Mouse (Mus musculus): ENCODE measurements around the gene Myo6. TPM values are rescaled to one million over a fixed set of nuclear protein-coding genes. Genes with fewer than 3 reads are reported as not detected.

Myo6 gene
- polyA plus RNA-seq, 1 experiment from 2014 or later, result 63.8 TPM

DNA sequence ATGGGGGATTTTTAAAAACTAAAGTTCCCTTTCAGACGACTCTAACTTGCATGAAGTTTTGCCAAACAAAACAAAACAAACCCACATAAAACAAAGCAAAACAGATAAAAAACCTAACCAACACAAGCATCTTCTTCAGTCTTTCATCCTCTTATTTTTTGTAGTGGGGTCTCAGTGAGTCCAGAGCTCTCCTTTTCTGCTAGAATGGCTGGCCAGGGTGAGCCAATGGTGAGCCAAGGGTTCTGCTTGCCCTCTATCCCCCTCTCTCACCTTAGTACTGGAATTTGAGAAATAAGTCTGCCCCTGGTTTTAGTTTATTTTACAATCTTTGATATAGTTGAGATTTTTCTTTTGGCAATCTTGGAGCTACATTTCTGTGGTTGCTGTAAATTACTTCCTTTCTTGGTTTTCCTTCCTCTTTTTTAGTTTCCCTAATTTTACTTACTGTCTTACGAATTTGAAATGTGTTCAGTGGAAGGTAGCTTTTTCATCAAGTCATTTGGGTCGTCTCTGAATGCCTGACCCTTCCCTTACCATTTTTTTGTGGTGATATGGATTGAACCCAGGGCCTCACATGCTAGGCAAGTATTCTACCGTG lies 1.6 kb upstream of the Myo6 start:
- no peak overlapping the region for H3K27ac ChIP-seq (ENCODE audit: low read depth)
- ATAC-seq (replicated peaks; ENCODE audit: low FRiP score, low TSS enrichment, low read depth) (no peak), DNase-seq (ENCODE audit: low spot score) (no peak)
- no peaks in the 10 kb centered on the region for H3K36me3 ChIP-seq (ENCODE audit: control insufficient read depth, insufficient read depth, low read length)
- no peak overlapping the region for H3K4me2 ChIP-seq (ENCODE audit: low read length)
- H3K27me3 ChIP-seq (replicated peaks; ENCODE audit: control insufficient read depth, insufficient read depth, low read length), result no peaks in the 10 kb centered on the region
- WGBS, result 88% methylated on average over 4 of the region's 4 CpGs
- no peaks in the 10 kb centered on the region for H3K9me3 ChIP-seq (ENCODE audit: control insufficient read depth, low read length)
- H3K9ac ChIP-seq (ENCODE audit: low read length), result no peak overlapping the region
- H3K4me3 ChIP-seq (ENCODE audit: low read depth, low read length), result no peak overlapping the region
- H3K4me1 ChIP-seq (replicated peaks; ENCODE audit: control insufficient read depth, insufficient read depth, low read length), result peaks cover 13% of the 10 kb centered on the region

DNA sequence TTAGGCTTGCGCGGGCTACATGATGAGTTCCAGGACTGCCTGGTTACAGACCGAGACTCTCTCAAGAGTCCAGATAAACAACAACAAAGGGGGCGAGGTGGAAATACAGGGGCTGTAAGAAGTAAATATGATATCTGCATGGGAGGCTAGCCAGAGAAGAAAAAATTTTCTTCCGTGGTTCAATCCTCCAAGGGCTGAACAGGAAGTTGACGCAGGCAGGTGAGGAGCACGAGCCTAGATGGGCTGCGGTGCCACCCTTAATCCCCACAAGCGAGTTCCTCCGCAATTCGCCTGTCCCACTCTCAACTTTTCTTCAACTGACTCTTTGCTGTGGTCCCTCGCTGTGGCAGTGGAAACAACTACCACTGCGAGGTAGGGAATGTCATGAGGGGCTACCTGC lies 640 bp upstream of the Myo6 start:
- H3K27ac ChIP-seq (ENCODE audit: low read depth), result peak overlapping the region; percentile 62
- H3K9ac ChIP-seq (ENCODE audit: low read length), result no peak overlapping the region
- H3K27me3 ChIP-seq (replicated peaks; ENCODE audit: control insufficient read depth, insufficient read depth, low read length), result no peaks in the 10 kb centered on the region
- peaks cover 8% of the 10 kb centered on the region for H3K4me1 ChIP-seq (replicated peaks; ENCODE audit: control insufficient read depth, insufficient read depth, low read length)
- no peaks in the 10 kb centered on the region for H3K9me3 ChIP-seq (ENCODE audit: control insufficient read depth, low read length)
- no peaks in the 10 kb centered on the region for H3K36me3 ChIP-seq (ENCODE audit: control insufficient read depth, insufficient read depth, low read length)
- peak overlapping the region; percentile 81 for H3K4me3 ChIP-seq (ENCODE audit: low read depth, low read length)
- ATAC-seq (replicated peaks; ENCODE audit: low FRiP score, low TSS enrichment, low read depth), result peak; percentile 44
- WGBS, result 1% methylated on average over 13 of the region's 13 CpGs
- peak overlapping the region; percentile 67 for H3K4me2 ChIP-seq (ENCODE audit: low read length)
- DNase-seq (ENCODE audit: low spot score), result no peak

- peaks cover 8% of the 10 kb centered on the region for H3K4me1 ChIP-seq (replicated peaks; ENCODE audit: control insufficient read depth, insufficient read depth, low read length)
- peak overlapping the region; percentile 85 for H3K27ac ChIP-seq (ENCODE audit: low read depth)
- ATAC-seq (replicated peaks; ENCODE audit: low FRiP score, low TSS enrichment, low read depth) (no peak), DNase-seq (ENCODE audit: low spot score) (peak; percentile 65)
- H3K9ac ChIP-seq (ENCODE audit: low read length), result peak overlapping the region; percentile 83
- H3K4me3 ChIP-seq (ENCODE audit: low read depth, low read length), result peak overlapping the region; percentile 81
- H3K4me2 ChIP-seq (ENCODE audit: low read length), result peak overlapping the region; percentile 67
- H3K9me3 ChIP-seq (ENCODE audit: control insufficient read depth, low read length), result no peaks in the 10 kb centered on the region
- no peaks in the 10 kb centered on the region for H3K27me3 ChIP-seq (replicated peaks; ENCODE audit: control insufficient read depth, insufficient read depth, low read length)
- H3K36me3 ChIP-seq (ENCODE audit: control insufficient read depth, insufficient read depth, low read length), result no peaks in the 10 kb centered on the region
- 11% methylated on average over 9 of the region's 9 CpGs for WGBS
Measured at GRCm38 (mm10) chr9:80165690-80166089, 859 bp downstream of the Myo6 start.

DNA sequence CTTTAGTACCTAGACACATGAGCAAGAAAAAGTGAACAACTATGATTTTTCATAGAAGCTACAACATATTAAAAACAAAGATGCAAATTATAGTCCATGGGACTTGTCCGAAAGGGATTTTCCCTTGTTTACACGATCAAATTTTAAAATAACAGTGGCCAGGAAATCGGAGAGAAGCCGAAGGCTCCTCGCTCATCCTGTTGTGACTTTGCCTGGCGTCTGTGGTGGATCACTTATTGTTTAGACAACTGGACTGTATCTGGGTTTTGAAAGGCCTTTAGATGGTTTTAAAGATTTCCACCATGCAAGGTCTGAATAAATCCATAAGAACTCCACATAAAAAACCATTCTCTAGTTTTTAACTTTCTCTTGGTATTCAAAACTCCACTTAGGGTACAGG lies 1.6 kb downstream of the Myo6 start:
- no peaks in the 10 kb centered on the region for H3K36me3 ChIP-seq (ENCODE audit: control insufficient read depth, insufficient read depth, low read length)
- H3K27me3 ChIP-seq (replicated peaks; ENCODE audit: control insufficient read depth, insufficient read depth, low read length), result no peaks in the 10 kb centered on the region
- H3K4me1 ChIP-seq (replicated peaks; ENCODE audit: control insufficient read depth, insufficient read depth, low read length), result peaks cover 8% of the 10 kb centered on the region
- no peaks in the 10 kb centered on the region for H3K9me3 ChIP-seq (ENCODE audit: control insufficient read depth, low read length)
- DNase-seq (ENCODE audit: low spot score) (no peak), ATAC-seq (replicated peaks; ENCODE audit: low FRiP score, low TSS enrichment, low read depth) (no peak)
- WGBS, result 15% methylated on average over 6 of the region's 6 CpGs
- H3K4me3 ChIP-seq (ENCODE audit: low read depth, low read length), result peak overlapping the region; percentile 81
- peak overlapping the region; percentile 83 for H3K9ac ChIP-seq (ENCODE audit: low read length)
- peak overlapping the region; percentile 67 for H3K4me2 ChIP-seq (ENCODE audit: low read length)
- peak overlapping the region; percentile 85 for H3K27ac ChIP-seq (ENCODE audit: low read depth)

DNA sequence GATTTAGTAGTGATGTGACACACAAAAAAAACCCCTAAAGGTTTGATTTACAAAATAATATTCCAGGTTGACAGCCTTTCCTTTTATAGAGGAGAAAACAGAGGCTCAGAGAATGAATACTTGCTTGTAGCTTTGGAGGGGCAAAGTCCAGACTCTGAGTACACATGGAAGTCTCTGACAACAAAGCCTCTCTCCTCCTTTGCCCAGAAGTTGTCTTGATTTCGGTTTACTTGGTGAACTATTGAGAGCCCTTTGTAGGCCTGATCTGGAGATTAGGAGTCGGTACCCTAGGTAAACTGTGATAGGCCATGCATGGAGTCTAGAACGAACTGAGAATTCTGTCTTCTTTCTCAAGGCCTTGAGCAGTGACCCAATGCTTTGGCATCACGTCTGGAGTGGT lies 2.3 kb downstream of the Myo6 start:
- Histone ChIP-seq H3K27me3 (replicated peaks; ENCODE audit: control insufficient read depth, insufficient read depth, low read length) (no peaks in the 10 kb centered on the region), H3K4me1 (replicated peaks; ENCODE audit: control insufficient read depth, insufficient read depth, low read length) (peaks cover 13% of the 10 kb centered on the region), H3K9ac (ENCODE audit: low read length) (0 out of 2 replicates have a peak overlapping the region, but pooled peaks have one; percentile 16), H3K4me3 (ENCODE audit: low read depth, low read length) (peak overlapping the region; percentile 81), H3K4me2 (ENCODE audit: low read length) (peak overlapping the region; percentile 67), H3K27ac (ENCODE audit: low read depth) (peak overlapping the region; percentile 85), H3K9me3 (ENCODE audit: control insufficient read depth, low read length) (no peaks in the 10 kb centered on the region), H3K36me3 (ENCODE audit: control insufficient read depth, insufficient read depth, low read length) (no peaks in the 10 kb centered on the region)
- WGBS, result 45% methylated on average over 4 of the region's 4 CpGs
- DNase-seq (ENCODE audit: low spot score) (no peak), ATAC-seq (replicated peaks; ENCODE audit: low FRiP score, low TSS enrichment, low read depth) (no peak)

GRCm38 (mm10) chr9:80169551-80169950 lies 4.7 kb downstream of the Myo6 start:
- Histone ChIP-seq H3K4me3 (ENCODE audit: low read depth, low read length) (no peak overlapping the region), H3K36me3 (ENCODE audit: control insufficient read depth, insufficient read depth, low read length) (no peaks in the 10 kb centered on the region), H3K4me1 (replicated peaks; ENCODE audit: control insufficient read depth, insufficient read depth, low read length) (peaks cover 17% of the 10 kb centered on the region), H3K27me3 (replicated peaks; ENCODE audit: control insufficient read depth, insufficient read depth, low read length) (no peaks in the 10 kb centered on the region), H3K9me3 (ENCODE audit: control insufficient read depth, low read length) (no peaks in the 10 kb centered on the region), H3K9ac (ENCODE audit: low read length) (no peak overlapping the region), H3K4me2 (ENCODE audit: low read length) (no peak overlapping the region), H3K27ac (ENCODE audit: low read depth) (no peak overlapping the region)
- no peak for DNase-seq (ENCODE audit: low spot score)
- WGBS, result 75% methylated on average over 9 of the region's 9 CpGs
- ATAC-seq (replicated peaks; ENCODE audit: low FRiP score, low TSS enrichment, low read depth), result no peak

DNA sequence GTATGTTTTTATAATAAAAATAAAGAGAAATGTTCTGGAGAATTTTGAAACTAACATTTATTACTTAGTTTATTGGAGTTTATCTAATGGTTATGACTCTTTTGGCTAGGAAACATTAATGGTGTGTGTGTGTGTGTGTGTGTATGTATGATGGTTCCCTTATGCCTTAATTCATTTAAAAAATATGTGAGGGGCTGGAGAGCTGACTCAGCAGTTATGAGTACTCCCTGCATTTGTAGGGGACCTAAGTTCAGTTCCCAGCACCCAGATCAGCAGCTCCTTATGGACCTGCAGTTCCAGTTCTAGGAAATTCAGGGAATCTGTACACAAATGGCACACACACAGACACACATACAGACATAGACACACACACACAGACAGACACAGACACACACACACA lies 6.4 kb downstream of the Myo6 start:
- ATAC-seq (replicated peaks; ENCODE audit: low FRiP score, low TSS enrichment, low read depth), result no peak
- Histone ChIP-seq H3K4me2 (ENCODE audit: low read length) (no peak overlapping the region), H3K9ac (ENCODE audit: low read length) (no peak overlapping the region), H3K9me3 (ENCODE audit: control insufficient read depth, low read length) (no peaks in the 10 kb centered on the region), H3K27me3 (replicated peaks; ENCODE audit: control insufficient read depth, insufficient read depth, low read length) (no peaks in the 10 kb centered on the region), H3K4me1 (replicated peaks; ENCODE audit: control insufficient read depth, insufficient read depth, low read length) (peaks cover 22% of the 10 kb centered on the region), H3K36me3 (ENCODE audit: control insufficient read depth, insufficient read depth, low read length) (no peaks in the 10 kb centered on the region), H3K4me3 (ENCODE audit: low read depth, low read length) (no peak overlapping the region), H3K27ac (ENCODE audit: low read depth) (no peak overlapping the region)
- DNase-seq (ENCODE audit: low spot score), result no peak

- ATAC-seq (replicated peaks; ENCODE audit: low FRiP score, low TSS enrichment, low read depth), result no peak
- WGBS, result 51% methylated on average over 8 of the region's 8 CpGs
- Histone ChIP-seq H3K4me3 (ENCODE audit: low read depth, low read length) (no peak overlapping the region), H3K27ac (ENCODE audit: low read depth) (no peak overlapping the region), H3K27me3 (replicated peaks; ENCODE audit: control insufficient read depth, insufficient read depth, low read length) (no peaks in the 10 kb centered on the region), H3K36me3 (ENCODE audit: control insufficient read depth, insufficient read depth, low read length) (no peaks in the 10 kb centered on the region), H3K4me2 (ENCODE audit: low read length) (no peak overlapping the region), H3K9me3 (ENCODE audit: control insufficient read depth, low read length) (no peaks in the 10 kb centered on the region), H3K9ac (ENCODE audit: low read length) (no peak overlapping the region), H3K4me1 (replicated peaks; ENCODE audit: control insufficient read depth, insufficient read depth, low read length) (peaks cover 23% of the 10 kb centered on the region)
- no peak for DNase-seq (ENCODE audit: low spot score)
Measured at GRCm38 (mm10) chr9:80172396-80173222, 7.8 kb downstream of the Myo6 start.

GRCm38 (mm10) chr9:80173629-80174028 lies 8.8 kb downstream of the Myo6 start:
- Histone ChIP-seq H3K4me2 (ENCODE audit: low read length) (no peak overlapping the region), H3K4me3 (ENCODE audit: low read depth, low read length) (no peak overlapping the region), H3K4me1 (replicated peaks; ENCODE audit: control insufficient read depth, insufficient read depth, low read length) (peaks cover 22% of the 10 kb centered on the region), H3K27ac (ENCODE audit: low read depth) (no peak overlapping the region), H3K27me3 (replicated peaks; ENCODE audit: control insufficient read depth, insufficient read depth, low read length) (no peaks in the 10 kb centered on the region), H3K9me3 (ENCODE audit: control insufficient read depth, low read length) (no peaks in the 10 kb centered on the region), H3K36me3 (ENCODE audit: control insufficient read depth, insufficient read depth, low read length) (no peaks in the 10 kb centered on the region), H3K9ac (ENCODE audit: low read length) (no peak overlapping the region)
- ATAC-seq (replicated peaks; ENCODE audit: low FRiP score, low TSS enrichment, low read depth) (no peak), DNase-seq (ENCODE audit: low spot score) (no peak)
- WGBS, result 51% methylated on average over 9 of the region's 9 CpGs

All from intestine, embryonic 14.5 days (tissue).